ENCODE assay signal across 16 mouse cellular contexts in the genomic region with DNA sequence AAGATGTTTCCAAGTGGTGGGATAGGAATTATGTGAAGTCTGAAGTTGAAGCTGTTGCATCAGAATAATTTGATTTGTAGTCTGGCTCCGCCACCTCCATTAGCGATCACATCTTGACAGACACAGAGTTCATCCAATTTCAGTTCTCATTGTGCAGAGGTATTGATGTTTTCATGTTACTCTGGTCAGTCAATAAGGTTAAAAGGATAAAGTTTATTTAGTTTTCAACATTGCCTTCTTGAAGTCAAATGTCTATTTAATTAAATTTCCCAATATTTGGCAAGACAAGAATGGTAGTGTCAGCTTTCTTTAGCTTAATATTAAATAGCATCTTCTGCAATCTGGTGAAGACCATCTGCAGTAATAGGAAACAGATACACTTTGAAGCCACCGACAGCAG.
"Had no signal": no experiment of that assay in that cellular context is flagged by ENCODE, and none has a peak within 500 bp of the region (broad histone marks: within the 10 kb centered on the region; RNA-seq: fewer than 3 reads in every experiment).

No protein-coding gene starts in this region.

- H3K4me3 ChIP-seq: neural tube, embryonic 13.5 days; neural tube, embryonic 15.5 days; stomach, embryonic 15.5 days had no signal

- H3K36me3 ChIP-seq: neural tube, embryonic 13.5 days; neural tube, embryonic 15.5 days; stomach, embryonic 15.5 days had no signal

- H3K9me3 ChIP-seq: neural tube, embryonic 13.5 days; neural tube, embryonic 15.5 days; stomach, embryonic 15.5 days had no signal

- H3K27me3 ChIP-seq: neural tube, embryonic 13.5 days; neural tube, embryonic 15.5 days; stomach, embryonic 15.5 days had no signal

- DNase-seq: retina, postnatal 1 day; right cerebral cortex, adult 18-20 months; right cerebral cortex, postnatal 14 days; right cerebral cortex, postnatal 25 days; right cerebral cortex, postnatal 4 days; spleen, adult 18-20 months; thymus, adult 18-20 months; thymus, adult 2 months; thymus, postnatal 14 days; thymus, postnatal 25 days; thymus, postnatal 36 days; thymus, postnatal 4 days had no signal

- H3K9ac ChIP-seq: neural tube, embryonic 13.5 days; neural tube, embryonic 15.5 days; stomach, embryonic 15.5 days had no signal

- H3K4me1 ChIP-seq: neural tube, embryonic 13.5 days; neural tube, embryonic 15.5 days; stomach, embryonic 15.5 days had no signal

- H3K27ac ChIP-seq: neural tube, embryonic 13.5 days; neural tube, embryonic 15.5 days; stomach, embryonic 15.5 days; stomach, postnatal 0 days had no signal

- H3K4me2 ChIP-seq: neural tube, embryonic 13.5 days; neural tube, embryonic 15.5 days; stomach, embryonic 15.5 days had no signal
